Mouse (Mus musculus) macrophage (primary cell): ENCODE data around the gene Xrn2. TPM values are rescaled to one million over a fixed set of nuclear protein-coding genes. Genes with fewer than 3 reads are reported as not detected.

Experiments used
- H3K27ac ChIP-seq: fragments of 350-480 bp; formaldehyde crosslinking; 2 replicates; pipeline ENCODE4 v1.9.0; 2021
- H3K36me3 ChIP-seq: fragments of 350-480 bp; formaldehyde crosslinking; 2 replicates; pipeline ENCODE4 v1.9.0; 2021; ENCODE audit errors: inconsistent target
- H3K4me3 ChIP-seq: fragments of 350-480 bp; formaldehyde crosslinking; 2 replicates; pipeline ENCODE4 v1.9.0; 2021; ENCODE audit errors: inconsistent target
- H3K79me2 ChIP-seq: fragments of 350-480 bp; formaldehyde crosslinking; 2 replicates; pipeline ENCODE4 v1.9.0; 2021; ENCODE audit errors: inconsistent target
- WGBS: methylation state at CpG from one replicate; pipeline ENCODE4 v1.1.7; 2026; ENCODE audit warnings: inconsistent platforms; ENCODE audit not compliant: missing documents; 5-methylcytosine and 5-hydroxymethylcytosine counted together
- polyA plus RNA-seq: library from polyadenylated mRNA; stranded (reverse); fragments of 250-400 nt; gene quantifications from 3 replicates; pipeline ENCODE4 v1.2.4, GENCODE M21; 2018; ENCODE audit warnings: inconsistent platforms

Xrn2 gene
- polyA plus RNA-seq, 1 experiment from 2014 or later = 75.3 TPM

- Histone ChIP-seq H3K27ac (no peak overlapping the region), H3K79me2 (no peaks in the 10 kb centered on the region), H3K4me3 (no peak overlapping the region), H3K36me3 (no peaks in the 10 kb centered on the region)
- 3% methylated on average over 49 of the region's 72 CpGs for WGBS
Measured at GRCm38 (mm10) chr2:147083471-147084365, 70.9 kb downstream of the Xrn2 start.

GRCm38 (mm10) chr2:147084366-147085071, 71.7 kb downstream of the Xrn2 start:
- Histone ChIP-seq H3K4me3 (no peak overlapping the region), H3K79me2 (no peaks in the 10 kb centered on the region), H3K36me3 (no peaks in the 10 kb centered on the region), H3K27ac (no peak overlapping the region)
- WGBS = 8% methylated on average over 94 of the region's 106 CpGs

GRCm38 (mm10) chr2:147085072-147085870, 72.5 kb downstream of the Xrn2 start, which contains the start of gene Nkx2-4:
Nkx2-4 (minus strand) TSS chr2:147085445.
- no peaks in the 10 kb centered on the region for H3K79me2 ChIP-seq
- no peak within 1 kb of the TSS for H3K4me3 ChIP-seq
- no peak within 1 kb of the TSS for H3K27ac ChIP-seq
- no peaks in the 10 kb centered on the region for H3K36me3 ChIP-seq
- 4% methylated on average over 24 of the region's 82 CpGs for WGBS

DNA sequence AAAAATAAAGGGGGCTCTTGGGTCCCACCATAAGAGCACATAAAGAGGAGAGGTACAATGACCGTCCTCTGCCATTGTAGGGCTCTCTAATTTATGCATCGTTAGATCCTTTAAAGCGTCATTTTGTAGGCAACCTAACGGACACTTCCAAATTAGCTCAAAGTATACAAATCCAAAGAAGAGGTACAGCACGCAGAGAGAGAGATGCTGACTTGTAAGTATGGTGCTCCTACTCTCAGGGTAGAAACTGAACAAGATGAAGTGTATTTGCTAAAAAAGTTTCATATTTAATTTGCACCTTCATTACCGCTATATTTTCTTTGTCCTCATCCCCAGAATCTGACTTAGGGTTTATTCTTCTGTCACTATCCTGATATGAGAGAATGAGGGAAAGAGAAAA, 73.1 kb downstream of the Xrn2 start:
- no peaks in the 10 kb centered on the region for H3K36me3 ChIP-seq
- 12% methylated on average over 5 of the region's 6 CpGs for WGBS
- no peak overlapping the region for H3K27ac ChIP-seq
- H3K79me2 ChIP-seq = no peaks in the 10 kb centered on the region
- H3K4me3 ChIP-seq = no peak overlapping the region

DNA sequence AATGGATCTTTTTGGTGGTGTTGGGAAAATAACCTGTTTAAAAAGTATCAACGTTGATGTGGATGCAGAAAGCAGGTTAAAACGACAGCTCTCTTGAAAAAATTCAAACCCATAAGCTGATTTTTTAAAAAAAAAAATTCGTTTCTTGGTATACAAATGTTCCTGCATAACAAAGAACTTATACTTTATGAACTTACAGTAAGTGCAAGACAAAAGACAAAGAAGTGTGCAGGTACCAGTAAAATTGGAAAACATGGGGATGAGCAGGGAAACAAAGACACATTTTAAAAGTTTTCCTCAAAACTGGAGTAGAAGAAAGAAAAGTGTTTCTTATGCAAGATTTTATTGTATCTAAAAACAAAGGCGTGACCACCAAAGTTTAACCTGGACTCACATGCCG, 73.6 kb downstream of the Xrn2 start:
- Histone ChIP-seq H3K79me2 (no peaks in the 10 kb centered on the region), H3K36me3 (no peaks in the 10 kb centered on the region), H3K4me3 (no peak overlapping the region), H3K27ac (no peak overlapping the region)
- WGBS = 22% methylated on average over 5 of the region's 5 CpGs

- Histone ChIP-seq H3K27ac (no peak overlapping the region), H3K36me3 (no peaks in the 10 kb centered on the region), H3K79me2 (no peaks in the 10 kb centered on the region), H3K4me3 (no peak overlapping the region)
- 50% methylated on average over 1 of the region's 1 CpGs for WGBS
Measured at GRCm38 (mm10) chr2:147119736-147120135, 106.9 kb downstream of the Xrn2 start.

DNA sequence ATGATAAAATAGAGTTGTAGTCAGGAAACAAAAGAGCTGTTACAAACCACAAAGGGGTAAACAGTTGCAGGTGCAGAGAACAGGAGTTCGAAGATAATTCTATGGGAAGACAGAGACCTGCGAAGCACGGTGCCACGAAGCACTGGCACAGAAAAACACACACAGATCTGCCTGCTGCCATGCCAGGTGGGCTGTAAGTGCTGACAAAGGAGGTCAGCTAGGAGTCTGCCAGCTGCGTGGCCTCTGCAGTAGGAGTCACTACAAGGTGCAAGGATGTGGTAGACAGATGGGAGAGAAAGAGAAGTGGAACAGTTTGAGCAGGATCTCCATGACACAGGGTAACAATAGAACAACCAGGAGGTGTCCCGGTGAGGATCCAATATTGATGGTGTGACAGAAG, 114.6 kb downstream of the Xrn2 start:
- 73% methylated on average over 6 of the region's 6 CpGs for WGBS

More for the DNA sequence above, 114.6 kb downstream of the Xrn2 start:
- Histone ChIP-seq H3K79me2 (no peaks in the 10 kb centered on the region), H3K36me3 (no peaks in the 10 kb centered on the region), H3K27ac (no peak overlapping the region), H3K4me3 (no peak overlapping the region)

Other genes starting within 250 kb of the Xrn2 start
- gene Kiz, start 157.1 kb upstream of the Xrn2 start, polyA plus RNA-seq = 5.5 to 18.0 TPM (median 10.0 TPM) in 3 replicates
- gene Nkx2-4, start 72.4 kb downstream of the Xrn2 start, polyA plus RNA-seq = not detected in 3 replicates
- gene Nkx2-2, start 181.2 kb downstream of the Xrn2 start, polyA plus RNA-seq = not detected in 3 replicates